Mouse (Mus musculus) neural tube, embryonic 14.5 days (tissue): ENCODE results near the gene Exoc6. TPM values are rescaled to one million over a fixed set of nuclear protein-coding genes. Genes with fewer than 3 reads are reported as not detected.

Experiments
- ATAC-seq: fragments of 200-750 bp; cut with Nextera tagmentation; 2 replicates; pipeline ENCODE4 v1.8.0; 2017; ENCODE audit warnings: low read depth, mild to moderate bottlenecking, moderate TSS enrichment, moderate library complexity
- H3K27ac ChIP-seq: fragments of 300-500 bp; sonication (generic); 2 replicates; pipeline ENCODE4 v1.5.1; 2014; ENCODE audit warnings: low read depth, mild to moderate bottlenecking, control low read depth, low read length, moderate library complexity, mixed read lengths
- H3K27me3 ChIP-seq: fragments of 300-500 bp; sonication (generic); 2 replicates; pipeline ENCODE4 v1.6.1; 2014; ENCODE audit warnings: low read length; ENCODE audit not compliant: control insufficient read depth, insufficient read depth
- H3K36me3 ChIP-seq: fragments of 300-500 bp; sonication (generic); 2 replicates; pipeline ENCODE4 v1.6.1; 2014; ENCODE audit warnings: low read length, mixed read lengths; ENCODE audit not compliant: control insufficient read depth, insufficient read depth
- H3K4me1 ChIP-seq: fragments of 300-500 bp; sonication (generic); 2 replicates; pipeline ENCODE4 v1.6.1; 2014; ENCODE audit warnings: low read length; ENCODE audit not compliant: control insufficient read depth, insufficient read depth
- H3K4me2 ChIP-seq: fragments of 300-500 bp; sonication (generic); 2 replicates; pipeline ENCODE4 v1.6.1; 2014; ENCODE audit warnings: mild to moderate bottlenecking, low read depth, low read length, control low read depth
- H3K4me3 ChIP-seq: fragments of 300-500 bp; sonication (generic); 2 replicates; pipeline ENCODE4 v1.5.1; 2014; ENCODE audit warnings: low read depth, low read length, control low read depth, mixed read lengths
- H3K9ac ChIP-seq: fragments of 300-500 bp; sonication (generic); replicated peaks from 2 replicates; pipeline ENCODE4 v1.6.1; 2014; ENCODE audit warnings: low read depth, mild to moderate bottlenecking, control low read depth, low read length, mixed read lengths
- H3K9me3 ChIP-seq: fragments of 300-500 bp; sonication (generic); 2 replicates; pipeline ENCODE4 v1.6.1; 2016; ENCODE audit warnings: low read length; ENCODE audit not compliant: control insufficient read depth
- WGBS: fragments of 180-500 bp; shearing (Covaris S2); extraction: QIAGEN DNeasy Blood & Tissue Kit; methylation state at CpG from one replicate; pipeline ENCODE4 v1.1.7; 2014; 5-methylcytosine and 5-hydroxymethylcytosine counted together
- polyA plus RNA-seq: library from polyadenylated mRNA; unstranded; fragments of >200 nt; fragmentation: Nextera tagmentation; extraction: Ambion mirVana; gene quantifications from 2 replicates; pipeline ENCODE4 v1.2.1, GENCODE M21; 2014

Gene Exoc6
- polyA plus RNA-seq, 1 experiment from 2014 or later: 26.5 TPM

GRCm38 (mm10) chr19:37561106-37561892 is 11.1 kb downstream of the Exoc6 start:
- ATAC-seq: no peak
- 72% methylated on average over 10 of the region's 10 CpGs for WGBS

GRCm38 (mm10) chr19:37563763-37564162 is 13.5 kb downstream of the Exoc6 start:
- Histone ChIP-seq H3K4me3 (no peak overlapping the region), H3K27ac (no peak overlapping the region), H3K36me3 (no peaks in the 10 kb centered on the region), H3K9ac (no peak overlapping the region), H3K4me1 (peaks cover 8% of the 10 kb centered on the region; the same call in 1 of the 2 replicates), H3K9me3 (no peaks in the 10 kb centered on the region), H3K4me2 (no peak overlapping the region), H3K27me3 (no peaks in the 10 kb centered on the region)
- ATAC-seq: no peak
- 31% methylated on average over 4 of the region's 4 CpGs for WGBS

More at GRCm38 (mm10) chr19:37561106-37561892, 11.1 kb downstream of the Exoc6 start:
- Histone ChIP-seq H3K27ac (no peak overlapping the region), H3K36me3 (no peaks in the 10 kb centered on the region), H3K4me3 (no peak overlapping the region), H3K27me3 (no peaks in the 10 kb centered on the region), H3K4me1 (peaks cover 8% of the 10 kb centered on the region; the same call in 1 of the 2 replicates), H3K9ac (no peak overlapping the region), H3K4me2 (no peak overlapping the region), H3K9me3 (no peaks in the 10 kb centered on the region)

GRCm38 (mm10) chr19:37565806-37566205 is 15.6 kb downstream of the Exoc6 start:
- H3K9ac ChIP-seq: no peak overlapping the region
- no peak overlapping the region for H3K27ac ChIP-seq
- no peak overlapping the region for H3K4me2 ChIP-seq
- no peaks in the 10 kb centered on the region; the same call in 1 of the 2 replicates for H3K4me1 ChIP-seq
- 49% methylated on average over 7 of the region's 7 CpGs for WGBS
- no peak for ATAC-seq
- H3K27me3 ChIP-seq: no peaks in the 10 kb centered on the region
- no peaks in the 10 kb centered on the region for H3K36me3 ChIP-seq
- H3K4me3 ChIP-seq: no peak overlapping the region
- H3K9me3 ChIP-seq: no peaks in the 10 kb centered on the region

- Histone ChIP-seq H3K27me3 (no peaks in the 10 kb centered on the region), H3K4me3 (no peak overlapping the region), H3K9ac (no peak overlapping the region), H3K4me1 (no peaks in the 10 kb centered on the region), H3K27ac (no peak overlapping the region), H3K9me3 (no peaks in the 10 kb centered on the region), H3K36me3 (no peaks in the 10 kb centered on the region), H3K4me2 (no peak overlapping the region)
- no peak for ATAC-seq
- WGBS: 77% methylated on average over 12 of the region's 12 CpGs
Measured at GRCm38 (mm10) chr19:37569186-37569754, 19.1 kb downstream of the Exoc6 start.

DNA sequence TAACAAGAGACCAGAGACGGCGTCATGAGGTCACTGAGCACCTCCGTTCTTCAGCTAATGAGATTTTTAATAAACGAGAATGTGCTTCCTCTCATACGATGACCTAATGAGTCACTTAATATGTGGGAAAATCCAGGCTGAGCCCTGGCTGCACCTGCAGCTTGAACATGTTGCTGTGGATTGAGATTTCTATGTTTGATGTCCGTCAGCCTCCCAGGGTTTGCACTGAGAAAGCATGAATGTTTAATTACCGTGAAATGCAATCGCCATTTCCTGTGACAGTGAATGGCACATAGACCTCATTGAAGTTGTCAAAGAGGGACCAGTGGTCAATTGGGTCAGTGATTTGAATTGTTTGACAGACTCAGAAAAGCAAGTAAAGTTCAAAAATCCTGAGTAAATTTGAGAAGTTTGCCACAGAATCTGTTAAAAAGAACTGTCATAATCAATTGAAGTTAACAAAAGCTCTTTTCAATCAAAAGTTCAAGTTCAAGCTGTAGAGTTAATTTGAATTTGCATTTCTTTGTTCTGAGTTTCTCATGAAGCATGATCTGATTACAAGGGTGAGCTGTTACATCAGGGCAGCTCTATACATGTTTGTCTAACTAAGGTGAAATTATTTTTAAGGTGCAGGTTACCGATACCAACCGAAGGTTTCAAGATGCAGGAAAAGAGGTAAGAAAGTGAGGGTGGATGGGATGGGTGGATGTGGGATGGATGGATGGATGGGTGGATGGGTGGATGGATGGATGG is 20.9 kb downstream of the Exoc6 start:
- Histone ChIP-seq H3K9ac (no peak overlapping the region), H3K27me3 (no peaks in the 10 kb centered on the region), H3K27ac (no peak overlapping the region), H3K4me1 (no peaks in the 10 kb centered on the region), H3K4me3 (no peak overlapping the region), H3K9me3 (no peaks in the 10 kb centered on the region), H3K36me3 (no peaks in the 10 kb centered on the region), H3K4me2 (no peak overlapping the region)
- WGBS: 54% methylated on average over 10 of the region's 10 CpGs
- no peak for ATAC-seq

- H3K9me3 ChIP-seq: no peaks in the 10 kb centered on the region
- ATAC-seq: no peak
- H3K4me2 ChIP-seq: no peak overlapping the region
- H3K27ac ChIP-seq: no peak overlapping the region
- WGBS: 69% methylated on average over 5 of the region's 5 CpGs
- H3K4me1 ChIP-seq: no peaks in the 10 kb centered on the region
- no peak overlapping the region for H3K9ac ChIP-seq
- no peaks in the 10 kb centered on the region for H3K36me3 ChIP-seq
- no peak overlapping the region for H3K4me3 ChIP-seq
- H3K27me3 ChIP-seq: no peaks in the 10 kb centered on the region
Measured at GRCm38 (mm10) chr19:37574802-37575201, 24.6 kb downstream of the Exoc6 start.

DNA sequence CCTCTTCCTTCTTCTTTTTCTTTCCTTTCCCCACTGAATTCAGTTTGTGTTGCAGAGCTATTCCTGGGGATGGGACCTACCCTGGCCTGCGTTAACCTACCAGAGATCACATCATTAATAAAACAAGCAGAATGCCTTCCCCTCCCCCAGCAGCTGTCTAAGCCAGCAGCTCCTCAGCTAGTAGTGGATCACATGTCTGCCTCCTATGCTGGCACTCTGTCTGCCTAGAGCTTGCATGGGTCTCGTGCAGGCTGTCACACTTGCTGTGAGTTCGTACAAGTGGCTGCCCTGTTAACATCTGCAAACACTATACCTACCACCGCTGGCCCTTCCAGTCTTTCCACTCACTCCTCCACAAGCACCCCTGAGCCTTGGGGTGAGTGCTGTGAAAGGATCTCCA is 29.4 kb downstream of the Exoc6 start:
- no peak overlapping the region for H3K4me2 ChIP-seq
- 65% methylated on average over 4 of the region's 4 CpGs for WGBS
- H3K27me3 ChIP-seq: no peaks in the 10 kb centered on the region
- H3K4me1 ChIP-seq: no peaks in the 10 kb centered on the region
- H3K9ac ChIP-seq: no peak overlapping the region
- ATAC-seq: no peak
- H3K36me3 ChIP-seq: no peaks in the 10 kb centered on the region
- no peaks in the 10 kb centered on the region for H3K9me3 ChIP-seq
- H3K27ac ChIP-seq: no peak overlapping the region
- H3K4me3 ChIP-seq: no peak overlapping the region

DNA sequence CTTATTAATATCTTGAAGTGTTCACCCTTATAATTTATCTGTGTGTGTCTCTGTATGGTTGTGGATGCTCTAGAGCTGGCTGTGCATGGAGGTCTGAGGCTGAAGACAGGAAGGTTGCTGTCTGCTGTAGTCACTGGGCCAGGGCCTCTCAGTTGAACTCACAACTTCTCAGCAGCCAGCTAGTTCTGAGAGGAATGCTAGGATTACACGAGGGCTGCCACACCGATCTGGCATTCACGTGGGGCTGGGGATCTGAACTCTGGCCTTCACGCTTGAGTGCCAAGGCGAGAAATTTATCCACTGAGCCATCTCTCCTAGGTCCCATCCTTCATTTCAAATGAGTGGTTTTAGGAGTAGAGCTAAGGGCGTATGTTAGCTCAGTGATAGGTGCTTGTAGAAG is 30.2 kb downstream of the Exoc6 start:
- Histone ChIP-seq H3K27me3 (no peaks in the 10 kb centered on the region), H3K27ac (no peak overlapping the region), H3K9ac (no peak overlapping the region), H3K4me3 (no peak overlapping the region), H3K36me3 (no peaks in the 10 kb centered on the region), H3K4me1 (no peaks in the 10 kb centered on the region), H3K4me2 (no peak overlapping the region), H3K9me3 (no peaks in the 10 kb centered on the region)
- 78% methylated on average over 6 of the region's 6 CpGs for WGBS
- no peak for ATAC-seq

- no peak for ATAC-seq
- Histone ChIP-seq H3K27ac (no peak overlapping the region), H3K27me3 (no peaks in the 10 kb centered on the region), H3K4me1 (no peaks in the 10 kb centered on the region), H3K9ac (no peak overlapping the region), H3K4me3 (no peak overlapping the region), H3K4me2 (no peak overlapping the region), H3K36me3 (no peaks in the 10 kb centered on the region), H3K9me3 (no peaks in the 10 kb centered on the region)
- 60% methylated on average over 14 of the region's 14 CpGs for WGBS
Measured at GRCm38 (mm10) chr19:37585210-37585609, 35.0 kb downstream of the Exoc6 start.
